Mouse (Mus musculus) forebrain, embryonic 16.5 days (tissue): ENCODE results near the gene Zfp791. TPM values are rescaled to one million over a fixed set of nuclear protein-coding genes. Genes with fewer than 3 reads are reported as not detected.

Source experiments
- ATAC-seq: fragments of 200-750 bp; cut with Nextera tagmentation; 2 replicates; pipeline ENCODE4 v1.8.0; 2017; ENCODE audit warnings: mild to moderate bottlenecking, moderate library complexity
- H3K27ac ChIP-seq: fragments of 300-500 bp; sonication (generic); 2 replicates; pipeline ENCODE4 v1.5.1; 2014; ENCODE audit warnings: low read length, control low read depth
- H3K27me3 ChIP-seq: fragments of 300-500 bp; sonication (generic); replicated peaks from 2 replicates; pipeline ENCODE4 v1.6.1; 2014; ENCODE audit warnings: low read length; ENCODE audit not compliant: control insufficient read depth, insufficient read depth
- H3K36me3 ChIP-seq: fragments of 300-500 bp; sonication (generic); 2 replicates; pipeline ENCODE4 v1.6.1; 2014; ENCODE audit not compliant: control insufficient read depth, insufficient read depth
- H3K4me1 ChIP-seq: fragments of 300-500 bp; sonication (generic); replicated peaks from 2 replicates; pipeline ENCODE4 v1.6.1; 2014; ENCODE audit warnings: low read length; ENCODE audit not compliant: control insufficient read depth, insufficient read depth
- H3K4me2 ChIP-seq: fragments of 300-500 bp; sonication (generic); 2 replicates; pipeline ENCODE4 v1.6.1; 2014; ENCODE audit warnings: mild to moderate bottlenecking, low read length, control low read depth
- H3K4me3 ChIP-seq: fragments of 300-500 bp; sonication (generic); replicated peaks from 2 replicates; pipeline ENCODE4 v1.5.1; 2014; ENCODE audit warnings: mild to moderate bottlenecking, low read length, control low read depth
- H3K9ac ChIP-seq: fragments of 300-500 bp; sonication (generic); replicated peaks from 2 replicates; pipeline ENCODE4 v1.6.1; 2014; ENCODE audit warnings: low read depth, low read length, control low read depth
- H3K9me3 ChIP-seq: fragments of 300-500 bp; sonication (generic); 2 replicates; pipeline ENCODE4 v1.6.1; 2016; ENCODE audit warnings: low read length; ENCODE audit not compliant: control insufficient read depth
- WGBS: fragments of 180-500 bp; shearing (Covaris S2); extraction: QIAGEN DNeasy Blood & Tissue Kit; methylation state at CpG from one replicate; pipeline ENCODE4 v1.1.7; 2014; 5-methylcytosine and 5-hydroxymethylcytosine counted together
- microRNA-seq: library from miRNA; unstranded; fragments of <30 nt; microRNA quantifications from one replicate; pipeline ENCODE4, GENCODE M21; 2017
- polyA plus RNA-seq: library from polyadenylated mRNA; unstranded; fragments of >200 nt; fragmentation: Nextera tagmentation; extraction: Ambion mirVana; gene quantifications from 2 replicates; pipeline ENCODE4 v1.2.1, GENCODE M21; 2015

Zfp791 gene
- polyA plus RNA-seq, 1 experiment from 2014 or later: 3.8 TPM

DNA sequence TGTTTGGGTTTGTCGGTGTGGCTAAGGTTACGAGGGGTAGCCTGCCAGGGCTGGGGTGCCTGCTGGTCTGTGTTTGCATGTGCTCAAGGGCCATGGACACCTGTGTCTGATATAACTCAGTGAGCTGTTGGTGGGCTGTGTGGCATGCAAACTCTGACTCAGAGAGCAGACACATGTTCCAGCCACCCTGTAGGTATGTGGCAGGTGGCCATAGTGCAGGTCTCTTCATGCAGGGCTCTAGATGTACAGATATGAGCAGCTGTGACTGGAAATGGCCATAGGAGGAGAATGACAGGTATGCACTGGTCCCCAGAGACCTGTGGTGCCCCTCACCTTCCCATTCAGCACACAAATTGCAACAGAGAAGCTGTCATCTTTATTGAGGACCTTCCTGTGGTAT is 55.7 kb downstream of the Zfp791 start:
- no peaks in the 10 kb centered on the region for H3K27me3 ChIP-seq
- no peak overlapping the region for H3K9ac ChIP-seq
- peaks cover 11% of the 10 kb centered on the region for H3K4me1 ChIP-seq
- H3K27ac ChIP-seq: no peak overlapping the region
- no peak for ATAC-seq
- H3K4me3 ChIP-seq: no peak overlapping the region
- 98% methylated on average over 2 of the region's 2 CpGs for WGBS
- no peak overlapping the region for H3K4me2 ChIP-seq
- H3K9me3 ChIP-seq: no peaks in the 10 kb centered on the region
- H3K36me3 ChIP-seq: 0 out of 2 replicates have a peak, but pooled peaks cover 2% of the 10 kb centered on the region

DNA sequence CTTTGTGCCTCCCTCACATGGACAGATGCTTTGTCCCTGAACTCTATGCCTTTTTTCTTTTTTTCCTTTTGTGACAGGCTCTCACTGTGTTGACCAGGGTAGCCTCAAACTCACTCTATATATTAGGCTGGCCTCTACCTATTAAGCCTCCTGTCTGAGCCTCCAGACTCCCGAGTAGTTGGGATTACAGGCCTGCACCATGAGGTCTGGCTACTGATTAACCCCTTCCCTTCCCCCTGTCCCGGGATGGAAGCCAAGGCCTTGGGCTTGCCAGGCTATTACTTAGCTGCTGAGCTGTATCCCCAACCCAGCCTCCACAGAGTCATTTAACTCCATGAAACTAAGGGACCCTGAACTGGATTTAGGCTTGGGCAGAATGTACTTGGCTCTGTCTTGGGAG is 57.7 kb downstream of the Zfp791 start:
- H3K36me3 ChIP-seq: 0 out of 2 replicates have a peak, but pooled peaks cover 2% of the 10 kb centered on the region
- ATAC-seq: no peak
- 34% methylated on average over 2 of the region's 2 CpGs for WGBS
- H3K4me1 ChIP-seq: peaks cover 22% of the 10 kb centered on the region
- no peaks in the 10 kb centered on the region for H3K27me3 ChIP-seq
- H3K4me2 ChIP-seq: no peak overlapping the region
- no peak overlapping the region for H3K9ac ChIP-seq
- H3K9me3 ChIP-seq: no peaks in the 10 kb centered on the region
- no peak overlapping the region for H3K27ac ChIP-seq
- no peak overlapping the region for H3K4me3 ChIP-seq

DNA sequence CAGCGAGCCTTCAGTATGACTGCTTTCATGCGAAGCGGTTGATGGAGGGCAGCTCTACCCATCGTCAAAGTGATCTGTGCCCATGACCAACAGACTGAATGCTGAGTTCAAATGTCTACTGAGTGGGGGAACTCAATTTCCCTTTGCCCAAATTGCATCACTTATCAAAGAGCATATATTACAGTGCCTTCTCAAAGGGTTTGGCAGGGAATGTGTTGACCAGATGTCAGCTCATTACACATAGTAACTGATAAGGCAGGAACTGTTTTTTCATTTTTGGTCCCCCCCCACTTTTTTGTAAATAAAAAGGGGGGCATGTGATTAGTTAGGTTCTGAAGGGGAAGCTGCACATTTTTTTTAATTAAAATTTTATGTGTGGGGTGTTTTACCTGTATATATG is 60.3 kb downstream of the Zfp791 start:
- no peaks in the 10 kb centered on the region for H3K27me3 ChIP-seq
- H3K4me1 ChIP-seq: peaks cover 22% of the 10 kb centered on the region
- H3K36me3 ChIP-seq: 0 out of 2 replicates have a peak, but pooled peaks cover 2% of the 10 kb centered on the region
- H3K9ac ChIP-seq: no peak overlapping the region
- H3K4me2 ChIP-seq: no peak overlapping the region
- no peak for ATAC-seq
- H3K9me3 ChIP-seq: no peaks in the 10 kb centered on the region
- no peak overlapping the region for H3K27ac ChIP-seq
- H3K4me3 ChIP-seq: no peak overlapping the region
- WGBS: 94% methylated on average over 4 of the region's 4 CpGs

DNA sequence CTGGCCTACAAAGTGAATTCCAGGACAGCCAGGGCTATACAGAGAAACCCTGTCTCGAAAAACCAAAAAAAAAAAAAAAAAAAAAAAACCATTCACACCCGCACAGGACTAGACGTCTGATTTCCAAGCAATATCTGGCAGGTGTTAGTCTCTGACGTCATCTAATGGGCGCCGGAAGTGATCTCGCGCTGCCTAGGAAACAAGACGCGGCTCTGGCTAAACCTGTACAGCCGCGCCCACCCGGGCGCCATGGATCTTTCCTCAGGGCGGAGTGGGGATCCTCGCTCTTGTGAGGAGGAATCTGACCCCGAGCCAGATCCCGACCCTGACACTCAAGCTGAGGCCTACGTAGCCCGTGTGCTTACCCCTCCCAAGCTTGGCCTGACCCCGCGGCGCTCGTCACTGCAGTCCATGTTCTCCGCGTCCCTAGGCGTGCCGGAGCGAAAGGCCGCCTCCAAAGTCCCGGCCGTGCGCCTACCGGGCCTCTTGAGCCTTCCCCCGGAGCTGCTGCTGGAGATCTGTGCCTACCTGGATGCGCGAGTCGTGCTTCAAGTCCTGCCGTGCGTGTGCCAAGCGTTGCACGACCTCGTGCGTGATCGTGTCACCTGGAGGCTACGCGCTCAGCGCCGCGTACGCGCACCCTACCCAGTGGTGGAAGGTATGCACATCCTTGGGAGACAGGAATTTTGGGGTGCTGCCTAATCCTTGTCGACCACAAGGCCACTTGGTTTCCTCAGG is 62.8 kb downstream of the Zfp791 start, which contains the start of gene Fbxw9:
TSS of gene Fbxw9 (plus strand) at position 177 of the 738 bp plus-strand sequence.
- Histone ChIP-seq H3K9ac (peak within 1 kb of the TSS; percentile 76), H3K4me1 (peaks cover 22% of the 10 kb centered on the region), H3K27me3 (no peaks in the 10 kb centered on the region), H3K36me3 (peaks cover 3% of the 10 kb centered on the region; the same call in 1 of the 2 replicates), H3K4me2 (peak within 1 kb of the TSS; percentile 96), H3K27ac (peak within 1 kb of the TSS; percentile 53; the same call in 1 of the 2 replicates), H3K9me3 (no peaks in the 10 kb centered on the region), H3K4me3 (peak within 1 kb of the TSS; percentile 84)
- WGBS: 0% methylated on average over 52 of the region's 53 CpGs
- peak; percentile 94 for ATAC-seq

Small RNA genes within 50 kb of the gene (microRNA-seq; reads per million reads assigned to microRNA genes)
- 2.7 reads per million, percentile 9 among the genes with 10 or more reads in this experiment for gene Gm23388
- gene Mir7070: not detected

Other genes with a start within 250 kb of the Zfp791 start
- gene Gcdh, start 229.2 kb downstream of the Zfp791 start, polyA plus RNA-seq: 35.5 and 39.1 TPM in 2 replicates
- gene Klf1, start 221.2 kb downstream of the Zfp791 start, polyA plus RNA-seq: 0.73 and 0.85 TPM in 2 replicates
- 5.4 and 5.5 TPM in 2 replicates for gene Dnase2a, start 214.5 kb downstream of the Zfp791 start, polyA plus RNA-seq
- gene Mast1, start 185.7 kb downstream of the Zfp791 start, polyA plus RNA-seq: 52.4 and 65.8 TPM in 2 replicates
- 2.2 and 2.4 TPM in 2 replicates for gene Rtbdn, start 176.1 kb downstream of the Zfp791 start, polyA plus RNA-seq
- not detected in 2 replicates for gene Gm49661, start 153.7 kb downstream of the Zfp791 start, polyA plus RNA-seq
- gene Prdx2, start 153.5 kb downstream of the Zfp791 start, polyA plus RNA-seq: 1,287 and 1,394 TPM in 2 replicates
- gene Rnaseh2a, start 153.3 kb downstream of the Zfp791 start, polyA plus RNA-seq: 79.9 and 85.8 TPM in 2 replicates
- 7.6 and 8.2 TPM in 2 replicates for gene Junb, start 144.4 kb downstream of the Zfp791 start, polyA plus RNA-seq
- gene Hook2, start 132.5 kb downstream of the Zfp791 start, polyA plus RNA-seq: 31.3 and 39.8 TPM in 2 replicates
- not detected in 2 replicates for gene Best2, start 108.6 kb downstream of the Zfp791 start, polyA plus RNA-seq
- 144 and 153 TPM in 2 replicates for gene Asna1, start 97.8 kb downstream of the Zfp791 start, polyA plus RNA-seq
- 108 and 110 TPM in 2 replicates for gene Trir, start 96.3 kb downstream of the Zfp791 start, polyA plus RNA-seq
- gene Tnpo2, start 86.2 kb downstream of the Zfp791 start, polyA plus RNA-seq: 72.8 and 83.4 TPM in 2 replicates
- gene Fbxw9, start 63.0 kb downstream of the Zfp791 start, polyA plus RNA-seq: 61.7 and 78.3 TPM in 2 replicates
- gene Gm5741, start 55.1 kb downstream of the Zfp791 start, polyA plus RNA-seq: 0.84 TPM in 1 of 2 replicates, not detected in the other
- gene Dhps, start 51.3 kb downstream of the Zfp791 start, polyA plus RNA-seq: 87.2 and 98.7 TPM in 2 replicates
- gene Wdr83os, start 42.4 kb downstream of the Zfp791 start, polyA plus RNA-seq: 129 and 133 TPM in 2 replicates
- 53.1 and 61.1 TPM in 2 replicates for gene Wdr83, start 41.8 kb downstream of the Zfp791 start, polyA plus RNA-seq
- 15.6 and 17.7 TPM in 2 replicates for gene Man2b1, start 39.8 kb downstream of the Zfp791 start, polyA plus RNA-seq
- gene Cks1brt, start 28.8 kb upstream of the Zfp791 start, polyA plus RNA-seq: not detected in 2 replicates
- not detected in 2 replicates for gene Olfr371, start 102.9 kb upstream of the Zfp791 start, polyA plus RNA-seq
- gene Orc6, start 176.5 kb upstream of the Zfp791 start, polyA plus RNA-seq: 83.1 and 83.4 TPM in 2 replicates
- 202 and 223 TPM in 2 replicates for gene Vps35, start 176.7 kb upstream of the Zfp791 start, polyA plus RNA-seq